Mouse (Mus musculus) heart, adult 2 months (tissue): Measurements from ENCODE around the gene Trim63. TPM values are rescaled to one million over a fixed set of nuclear protein-coding genes. Genes with fewer than 3 reads are reported as not detected.

Experiments used
- DNase-seq, 2 experiments: peaks; one replicate each; pipeline ENCODE4 v3.0.0; 2021
- H3K27ac ChIP-seq: fragments of 200-600 bp; 2 replicates; pipeline ENCODE4 v1.8.1; 2022
- H3K27me3 ChIP-seq: fragments of 200-500 bp; 2 replicates; pipeline ENCODE4 v1.6.1; 2012; ENCODE audit warnings: mild to moderate bottlenecking, low read length, inconsistent platforms, mixed read lengths; ENCODE audit not compliant: control insufficient read depth, insufficient read depth
- H3K36me3 ChIP-seq: fragments of 200-500 bp; 2 replicates; pipeline ENCODE4 v1.6.1; 2012; ENCODE audit warnings: low read length, inconsistent platforms; ENCODE audit not compliant: control insufficient read depth, insufficient read depth
- H3K4me1 ChIP-seq: fragments of 200-500 bp; 2 replicates; pipeline ENCODE4 v1.6.1; 2011; ENCODE audit warnings: low read length; ENCODE audit not compliant: control insufficient read depth, insufficient read depth
- H3K4me3 ChIP-seq: fragments of 200-600 bp; 2 replicates; pipeline ENCODE4 v1.8.1; 2022
- H3K79me2 ChIP-seq: fragments of 200-500 bp; replicated peaks from 2 replicates; pipeline ENCODE4 v1.6.1; 2012; ENCODE audit warnings: mild to moderate bottlenecking, inconsistent platforms, low read length, moderate library complexity, mixed read lengths; ENCODE audit not compliant: control insufficient read depth, insufficient read depth
- H3K9ac ChIP-seq: fragments of 200-500 bp; 2 replicates; pipeline ENCODE4 v1.6.1; 2012; ENCODE audit warnings: low read depth, mild to moderate bottlenecking, control low read depth, inconsistent platforms, low read length, mixed read lengths
- CTCF ChIP-seq: fragments of 200-600 bp; IDR thresholded peaks from 2 replicates; pipeline ENCODE4 v1.8.1; 2022; ENCODE audit warnings: antibody characterized with exemption, mild to moderate bottlenecking, moderate library complexity
- EP300 ChIP-seq: fragments of 200-500 bp; IDR thresholded peaks from 2 replicates; pipeline ENCODE4 v1.6.1; 2011; ENCODE audit warnings: low read depth, low read length, control low read depth; ENCODE audit not compliant: insufficient read depth
- POLR2A ChIP-seq: fragments of 200-500 bp; IDR thresholded peaks from 2 replicates; pipeline ENCODE4 v1.6.1; 2011; ENCODE audit warnings: mild to moderate bottlenecking, low read depth, low read length, control low read depth; ENCODE audit not compliant: insufficient read depth
- WGBS: fragments of 180-500 bp; shearing (Covaris S2); methylation state at CpG from one replicate; pipeline ENCODE4 v1.1.7; 2018; 5-methylcytosine and 5-hydroxymethylcytosine counted together
- intact Hi-C: fragments of 180-260 bp; cut with DNase I; formaldehyde crosslinking; loops from one replicate; pipeline ENCODE4 v1.15.1; 2025
- polyA plus RNA-seq: library from polyadenylated mRNA; depleted of rRNA; stranded (reverse); fragments of >200 nt; gene quantifications from 2 replicates; pipeline ENCODE4 v1.2.3, GENCODE M21; 2012
- total RNA-seq, 2 experiments: library from RNA; stranded (reverse); gene quantifications; 2 replicates each; pipeline ENCODE4 v1.2.3; 2021

Trim63 gene
- total and polyA plus RNA-seq, 3 experiments = 142 to 210 (median 209) TPM

DNA sequence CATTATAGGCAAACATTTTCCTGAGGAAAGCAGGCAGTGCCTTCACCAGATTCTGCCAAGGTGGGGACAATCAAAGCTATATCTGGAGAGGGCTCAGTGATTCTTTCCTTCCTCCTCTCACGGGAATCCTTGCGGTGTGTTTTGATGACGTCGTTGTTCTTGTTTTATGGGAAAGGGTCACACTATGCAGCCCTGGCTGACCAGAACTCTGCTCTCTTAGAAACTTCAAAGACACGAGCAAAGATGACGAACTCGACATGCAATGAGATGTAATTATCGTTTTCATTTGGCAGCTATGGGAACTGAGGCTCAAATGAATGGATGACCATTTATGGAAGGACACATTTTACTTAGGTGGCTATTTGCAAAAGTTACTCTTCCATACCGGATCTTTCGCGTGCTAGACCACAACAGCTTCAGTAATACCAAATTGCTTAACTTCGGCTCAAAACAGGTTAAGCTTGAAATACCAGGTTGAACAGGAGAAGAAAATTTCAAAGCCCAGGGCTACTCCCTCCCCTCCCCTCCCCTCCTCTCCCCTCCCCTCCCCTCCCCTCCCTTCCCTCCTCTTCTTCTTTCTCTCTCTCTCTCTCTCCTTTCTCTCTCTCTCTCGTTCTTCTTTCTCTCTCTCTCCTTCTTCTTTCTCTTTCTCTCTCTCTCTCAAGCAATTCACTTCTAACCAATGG, 42.0 kb upstream of the Trim63 start:
- Histone ChIP-seq H3K27me3 (no peaks in the 10 kb centered on the region), H3K9ac (no peak overlapping the region), H3K4me1 (no peaks in the 10 kb centered on the region; the same call in 1 of the 2 replicates), H3K4me3 (0 out of 2 replicates have a peak overlapping the region, but pooled peaks have one; percentile 11), H3K27ac (no peak overlapping the region), H3K79me2 (no peaks in the 10 kb centered on the region), H3K36me3 (no peaks in the 10 kb centered on the region)
- intact Hi-C loops = no loop called here
- WGBS = 21% methylated on average over 12 of the region's 13 CpGs
- DNase-seq = no peak
- TF ChIP-seq CTCF (no peak), EP300 (no peak), POLR2A (no peak)

DNA sequence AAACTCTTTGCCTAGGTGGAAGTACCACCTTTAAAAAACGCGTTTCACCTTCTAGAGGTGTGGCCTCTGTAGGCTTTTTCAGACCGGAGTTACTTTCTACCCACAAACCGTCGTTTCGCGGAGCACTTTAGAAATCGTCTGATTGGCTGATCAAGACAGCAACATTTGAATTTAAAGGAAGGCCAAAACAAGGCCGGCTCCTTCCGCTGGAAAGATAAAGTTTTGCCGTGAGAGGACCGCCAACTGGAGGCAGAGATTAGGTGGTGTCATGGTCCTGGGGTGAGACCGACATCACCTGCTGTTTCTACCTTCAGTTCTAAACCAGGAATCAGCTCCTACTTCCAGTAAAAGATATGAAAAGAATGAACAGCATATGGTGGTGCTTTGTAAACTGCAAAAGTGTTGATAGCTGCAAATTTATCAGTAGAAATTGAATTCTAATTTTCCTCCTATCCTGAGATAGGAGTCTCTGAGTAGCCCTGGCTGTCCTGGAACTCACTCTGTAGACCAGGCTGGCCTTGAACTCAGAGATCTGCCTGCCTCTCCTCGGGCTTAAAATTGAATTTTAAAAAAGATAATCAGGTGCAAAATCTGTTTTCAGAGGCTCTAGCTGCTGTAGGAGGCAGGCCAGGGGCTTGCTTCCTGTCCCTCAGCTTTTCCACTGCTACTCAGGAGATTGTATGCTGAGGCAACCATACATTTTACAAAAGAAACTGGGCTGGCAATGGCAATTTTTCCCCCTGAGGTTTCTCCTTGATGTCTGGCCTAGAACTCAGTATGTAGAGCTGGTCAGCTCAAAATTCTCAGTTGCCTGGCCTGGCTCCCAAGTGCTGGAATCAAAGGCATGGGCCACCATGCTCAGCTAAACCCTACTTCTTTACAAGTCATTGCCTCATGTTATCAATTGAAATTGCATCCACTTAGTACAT, 41.2 kb upstream of the Trim63 start:
- Histone ChIP-seq H3K36me3 (no peaks in the 10 kb centered on the region), H3K4me3 (no peak overlapping the region), H3K9ac (no peak overlapping the region), H3K4me1 (no peaks in the 10 kb centered on the region; the same call in 1 of the 2 replicates), H3K79me2 (no peaks in the 10 kb centered on the region), H3K27me3 (no peaks in the 10 kb centered on the region), H3K27ac (no peak overlapping the region)
- 6% methylated on average over 14 of the region's 14 CpGs for WGBS
- intact Hi-C loops = no loop called here
- DNase-seq = no peak
- no peak for TF ChIP-seq POLR2A
- TF ChIP-seq EP300 = no peak
- no peak for TF ChIP-seq CTCF

- no peak for DNase-seq
- Histone ChIP-seq H3K27ac (no peak overlapping the region), H3K36me3 (no peaks in the 10 kb centered on the region), H3K9ac (no peak overlapping the region), H3K79me2 (no peaks in the 10 kb centered on the region), H3K4me3 (no peak overlapping the region), H3K27me3 (no peaks in the 10 kb centered on the region), H3K4me1 (peaks cover 3% of the 10 kb centered on the region)
- intact Hi-C loops = loop anchor here (10.0 kb wide), 1 partner anchor 640 kb away; the partner anchor contains the start of gene Rsrp1
- WGBS = 83% methylated on average over 2 of the region's 2 CpGs
- TF ChIP-seq POLR2A (no peak), EP300 (no peak), CTCF (no peak)
Measured at GRCm38 (mm10) chr4:134284942-134285341, 30.0 kb upstream of the Trim63 start.

DNA sequence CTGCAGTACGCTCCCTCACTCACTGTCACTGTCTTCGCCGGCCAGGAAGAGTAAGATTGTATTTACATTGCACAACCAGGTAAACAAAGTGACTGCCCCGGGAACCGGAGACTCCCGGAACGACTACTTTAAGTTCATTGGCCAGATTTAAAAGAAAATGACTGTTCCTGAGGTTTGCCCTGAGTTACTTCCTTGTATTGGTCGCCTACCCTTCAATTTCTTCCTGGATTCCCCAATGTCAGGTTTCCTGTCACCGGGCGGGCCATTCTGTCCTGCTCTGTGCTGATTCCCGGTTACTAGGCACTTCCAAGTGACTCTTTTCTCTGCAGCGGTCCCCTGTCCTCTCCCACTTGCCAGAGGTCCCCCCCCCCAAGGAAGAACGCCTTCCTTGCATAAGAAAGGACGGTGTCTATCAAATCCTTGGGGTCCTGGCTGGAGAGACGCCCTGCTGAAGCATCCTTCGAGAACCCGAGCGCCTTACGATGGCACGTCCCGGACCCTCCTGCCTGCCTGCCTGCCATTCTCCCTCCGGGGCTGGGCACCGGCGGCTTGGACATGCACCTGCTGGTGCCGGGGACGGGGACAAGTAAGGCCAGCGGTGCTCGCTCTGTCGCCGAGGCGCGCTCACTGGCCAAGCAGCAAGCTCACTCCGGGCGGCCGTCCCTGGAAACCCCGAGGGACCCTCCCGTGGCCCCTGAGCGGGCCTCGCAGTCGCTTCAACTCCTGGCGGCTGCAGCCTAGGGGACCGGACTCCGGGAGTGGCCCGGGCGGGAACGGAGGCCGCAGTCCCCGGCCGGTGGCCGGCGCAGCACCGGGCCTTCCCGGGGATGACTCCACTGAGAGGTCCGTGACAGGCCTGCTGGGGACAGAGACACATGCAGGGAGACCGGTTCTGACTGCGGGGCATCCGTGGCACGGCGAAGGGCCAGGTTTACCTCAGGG, 28.4 kb upstream of the Trim63 start:
- no peaks in the 10 kb centered on the region for H3K79me2 ChIP-seq
- H3K4me1 ChIP-seq = peaks cover 3% of the 10 kb centered on the region
- intact Hi-C loops = loop anchor here (1.0 to 10.0 kb wide), 4 partner anchors 18 to 638 kb away; partner anchors contain the start of genes Cep85 and Rsrp1
- no peak for TF ChIP-seq CTCF
- TF ChIP-seq POLR2A = no peak
- TF ChIP-seq EP300 = no peak
- WGBS = 2% methylated on average over 59 of the region's 59 CpGs
- no peaks in the 10 kb centered on the region for H3K27me3 ChIP-seq
- peak overlapping the region; percentile 94 for H3K4me3 ChIP-seq
- H3K36me3 ChIP-seq = no peaks in the 10 kb centered on the region
- H3K27ac ChIP-seq = peak overlapping the region; percentile 85
- no peak for DNase-seq
- H3K9ac ChIP-seq = peak overlapping the region; percentile 94

GRCm38 (mm10) chr4:134287168-134287564, 27.8 kb upstream of the Trim63 start:
- H3K27me3 ChIP-seq = no peaks in the 10 kb centered on the region
- no peaks in the 10 kb centered on the region for H3K79me2 ChIP-seq
- peak overlapping the region; percentile 94 for H3K27ac ChIP-seq
- WGBS = under 1% methylated on average over 59 of the region's 59 CpGs
- intact Hi-C loops = loop anchor here (1.0 to 10.0 kb wide), 4 partner anchors 18 to 638 kb away; partner anchors contain the start of genes Cep85 and Rsrp1
- peak overlapping the region; percentile 94 for H3K4me3 ChIP-seq
- peak; percentile 97 to 100 for DNase-seq
- peaks cover 4% of the 10 kb centered on the region for H3K4me1 ChIP-seq
- no peaks in the 10 kb centered on the region for H3K36me3 ChIP-seq
- peak overlapping the region; percentile 94 for H3K9ac ChIP-seq
- TF ChIP-seq EP300 (0 out of 2 replicates have a peak, but pooled peaks have one; percentile 51), POLR2A (peak; percentile 76), CTCF (peak; percentile 64)
